Mouse (Mus musculus) G1E (cell line): ENCODE measurements around the gene Pank4.

ENCODE experiments used
- GATA1 ChIP-seq: IDR thresholded peaks from 2 replicates; pipeline ENCODE4 v1.6.1; 2012; ENCODE audit warnings: borderline replicate concordance, low read length, inconsistent platforms, mixed read lengths
- GATA2 ChIP-seq: IDR thresholded peaks from 2 replicates; pipeline ENCODE4 v1.6.1; 2012; ENCODE audit warnings: low read depth, low read length, inconsistent platforms, borderline replicate concordance

DNA sequence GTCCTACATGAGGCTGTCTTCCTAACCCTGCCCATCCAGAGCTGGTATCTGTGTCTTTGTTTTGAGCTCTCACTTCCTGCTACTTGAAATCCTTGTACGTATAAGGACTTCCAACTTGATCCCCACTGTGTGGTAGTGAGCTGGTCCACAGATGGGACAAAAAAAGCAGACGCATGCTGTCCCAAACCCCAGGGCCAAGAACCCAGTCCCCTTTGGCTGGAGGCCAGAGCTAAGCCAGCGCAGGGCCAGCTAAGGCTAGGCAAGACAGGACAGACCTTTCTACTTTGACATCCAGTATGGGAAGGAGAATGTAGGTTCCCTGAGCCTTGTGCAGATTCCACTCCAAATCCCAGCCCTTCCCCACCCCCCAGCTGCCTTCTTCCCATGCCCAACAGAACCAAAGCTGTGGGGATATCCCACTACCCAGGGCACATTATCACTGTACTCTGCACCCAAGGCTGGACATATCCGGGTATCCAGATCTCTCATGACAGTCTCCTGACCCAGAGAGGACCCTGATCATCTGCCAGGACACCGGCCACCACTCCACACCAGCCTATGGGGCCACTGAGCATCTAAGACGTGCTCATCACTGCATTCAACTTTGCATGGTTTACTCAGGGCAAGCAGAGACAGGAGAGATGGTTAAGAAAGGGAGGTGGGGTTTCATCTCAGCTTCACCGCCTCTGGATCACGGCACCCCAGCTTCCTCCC, 47.5 kb downstream of the Pank4 start:
- TF ChIP-seq GATA2: no peak
- TF ChIP-seq GATA1: no peak
